Mouse (Mus musculus): ENCODE data around the gene Slc3a2. TPM values are rescaled to one million over a fixed set of nuclear protein-coding genes. Genes with fewer than 3 reads are reported as not detected.
"Not testable (repeated sequence)": the region's sequence is repeated elsewhere in the genome, so short reads cannot be mapped to it uniquely, and the experiment has no call there.

Slc3a2 gene
- total RNA-seq, 2 experiments from 2014 or later: 149 to 151 TPM

DNA sequence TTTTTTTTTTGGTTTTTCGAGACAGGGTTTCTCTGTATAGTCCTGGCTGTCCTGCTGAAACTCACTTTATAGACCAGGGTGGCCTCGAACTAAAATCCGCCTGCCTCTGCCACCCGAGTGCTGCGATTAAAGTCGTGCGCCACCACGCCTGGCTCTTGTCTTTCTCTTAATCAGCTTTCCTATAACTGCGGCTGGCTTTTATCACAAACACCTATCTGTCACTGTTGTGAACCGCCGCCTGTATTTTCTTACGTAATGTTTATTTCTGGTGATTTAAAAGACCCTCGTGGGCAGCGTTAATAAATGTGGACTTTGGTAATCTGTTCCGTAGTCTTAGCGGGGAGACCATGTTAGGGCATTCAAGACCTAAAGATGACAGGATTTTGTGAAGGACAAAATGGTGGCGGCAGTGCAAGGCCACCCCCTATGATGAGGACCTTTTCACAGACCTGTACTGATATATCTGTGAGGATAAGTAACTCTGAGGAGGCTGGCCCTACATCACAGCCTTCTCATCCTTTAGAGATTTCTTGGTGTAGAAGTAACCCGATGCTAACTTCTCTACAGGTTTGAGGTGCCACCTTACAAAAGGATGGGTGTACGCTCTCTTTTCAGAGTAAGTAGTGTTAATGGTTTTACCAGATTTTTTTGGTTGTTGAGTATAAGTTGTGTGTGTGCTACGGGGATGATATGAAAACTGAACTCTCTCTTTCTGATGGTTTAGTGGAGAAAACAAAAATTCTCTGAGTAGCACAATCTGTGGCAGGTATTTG, 591 bp upstream of the Slc3a2 start:
- no peak for DNase-seq (ENCODE audit: low spot score in 2 of 2)
- no peak for TF ChIP-seq CTCF (conservative IDR thresholded peaks at IDR 0.05)
- H3K4me3 ChIP-seq: peak overlapping the region; percentile 71
- H3K27ac ChIP-seq: peak overlapping the region; percentile 96

DNA sequence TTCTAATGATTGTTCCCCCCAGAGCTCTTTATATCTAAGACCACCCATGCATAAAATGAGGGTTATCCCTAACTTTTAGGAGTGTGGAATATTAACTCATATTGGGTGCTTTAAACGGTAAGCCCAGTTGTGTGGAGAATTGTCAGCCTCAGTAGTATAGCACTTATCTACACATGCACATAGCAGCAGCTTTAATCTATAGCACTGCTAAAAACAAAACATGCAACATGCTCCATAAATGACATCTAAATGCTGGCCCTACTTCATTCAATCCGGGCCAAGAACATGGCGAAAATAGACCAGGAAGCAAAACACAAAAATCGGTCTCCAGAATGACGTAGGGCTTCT, 636 bp downstream of the Slc3a2 start:
- H3K27ac ChIP-seq: peak overlapping the region; percentile 96
- no peak for TF ChIP-seq CTCF (conservative IDR thresholded peaks at IDR 0.05)
- DNase-seq (ENCODE audit: low spot score in 2 of 2): no peak
- H3K4me3 ChIP-seq: peak overlapping the region; percentile 71

GRCm38 (mm10) chr19:8722021-8722420, 1.1 kb downstream of the Slc3a2 start:
- no peak for TF ChIP-seq CTCF (conservative IDR thresholded peaks at IDR 0.05)
- DNase-seq (ENCODE audit: low spot score in 2 of 2): no peak
- Histone ChIP-seq H3K27ac (peak overlapping the region; percentile 96), H3K4me3 (peak overlapping the region; percentile 71)

GRCm38 (mm10) chr19:8721378-8721777, 1.8 kb downstream of the Slc3a2 start:
- H3K4me3 ChIP-seq: peak overlapping the region; percentile 71; the same call in 1 of the 2 replicates
- no peak overlapping the region for H3K27ac ChIP-seq
- no peak for DNase-seq (ENCODE audit: low spot score in 2 of 2)
- no peak for TF ChIP-seq CTCF (conservative IDR thresholded peaks at IDR 0.05)

DNA sequence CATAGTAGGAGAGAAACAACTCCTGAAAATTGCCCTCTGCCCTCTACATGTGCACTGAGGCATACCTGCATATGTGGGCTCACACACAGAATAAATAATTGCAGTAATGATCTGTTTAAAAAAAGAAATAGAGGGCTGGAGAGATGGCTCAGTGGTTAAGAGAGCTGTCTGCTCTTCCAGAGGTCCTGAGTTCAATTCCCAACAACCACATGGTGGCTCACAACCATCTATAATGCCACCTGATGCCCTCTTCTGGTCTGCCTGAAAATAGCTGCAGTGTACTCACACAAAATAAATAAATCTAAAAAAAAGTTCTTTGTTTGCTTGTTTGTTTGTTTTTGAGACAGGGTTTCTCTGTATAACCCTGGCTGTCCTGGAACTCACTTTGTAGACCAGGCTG, 4.1 kb downstream of the Slc3a2 start:
- peak; percentile 59 for TF ChIP-seq CTCF (conservative IDR thresholded peaks at IDR 0.05)
- not testable (repeated sequence) for H3K4me3 ChIP-seq; DNase-seq (ENCODE audit: low spot score in 2 of 2); H3K27ac ChIP-seq

DNA sequence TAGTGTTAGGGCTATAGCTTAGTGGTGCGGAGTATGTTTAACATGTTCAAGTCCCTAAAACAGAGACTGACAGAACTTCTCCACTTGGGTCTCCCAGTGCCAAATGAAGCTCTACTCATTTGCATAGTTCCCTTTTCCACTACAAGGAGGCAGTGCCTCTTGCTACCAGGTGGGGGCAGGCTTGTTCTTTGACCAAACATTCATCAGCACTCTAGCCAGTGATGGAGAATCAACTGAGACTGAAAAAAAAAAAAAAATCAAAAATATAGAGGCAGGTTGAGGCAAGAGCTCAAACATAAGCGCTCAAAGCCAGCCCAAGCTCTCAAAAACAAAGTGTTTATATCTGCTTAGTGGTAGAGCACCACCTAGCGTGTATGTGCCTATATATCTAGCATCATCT, 4.8 kb downstream of the Slc3a2 start:
- Histone ChIP-seq H3K27ac (no peak overlapping the region), H3K4me3 (no peak overlapping the region)
- TF ChIP-seq CTCF (conservative IDR thresholded peaks at IDR 0.05): peak; percentile 91
- peak in 1 of 2 experiments; percentile 59 for DNase-seq (ENCODE audit: low spot score in 2 of 2)

GRCm38 (mm10) chr19:8716767-8717475, 6.2 kb downstream of the Slc3a2 start:
- no peak overlapping the region for H3K4me3 ChIP-seq
- no peak for TF ChIP-seq CTCF (conservative IDR thresholded peaks at IDR 0.05)
- H3K27ac ChIP-seq: no peak overlapping the region
- no peak for DNase-seq (ENCODE audit: low spot score in 2 of 2)

DNA sequence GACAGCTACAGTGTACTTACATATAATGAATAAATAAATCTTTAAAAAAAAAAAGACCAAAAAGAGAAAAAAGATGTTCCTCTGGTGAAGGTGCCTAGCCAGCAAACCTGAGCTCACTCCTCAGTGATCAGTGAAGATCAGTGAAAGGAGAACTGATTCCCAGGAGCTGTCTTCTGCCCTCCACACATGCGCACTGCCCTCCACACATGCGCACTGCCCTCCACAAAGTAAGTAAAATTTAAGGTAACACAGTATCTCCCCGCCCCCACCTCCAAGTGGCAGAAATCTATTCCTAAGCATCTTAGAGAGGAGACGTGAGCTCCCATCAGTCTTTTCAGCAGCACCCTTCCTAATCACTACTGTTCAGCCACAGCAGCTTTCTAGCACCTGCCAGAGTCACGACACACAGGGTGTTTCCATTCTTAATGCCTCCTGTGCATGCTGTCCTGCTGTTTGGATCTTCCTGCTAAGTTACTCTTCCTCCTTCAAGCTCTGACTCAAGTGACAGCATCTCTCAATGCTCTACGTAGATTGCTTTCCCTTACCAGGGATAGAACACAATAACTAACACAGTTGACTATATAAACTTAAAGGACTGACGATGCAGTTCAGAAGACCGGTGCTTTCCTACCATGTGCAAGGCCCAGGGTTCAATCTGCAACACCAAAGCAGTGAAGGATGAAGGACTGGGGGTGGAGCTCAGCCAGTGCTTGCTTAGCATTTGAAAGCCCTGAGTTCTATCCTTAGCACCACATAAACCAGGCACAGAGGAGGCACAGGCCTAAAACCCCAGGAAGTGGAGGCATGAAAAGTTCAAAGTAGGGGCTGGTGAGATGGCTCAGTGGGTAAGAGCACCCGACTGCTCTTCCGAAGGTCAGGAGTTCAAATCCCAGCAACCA, 7.1 kb downstream of the Slc3a2 start:
- no peak for DNase-seq (ENCODE audit: low spot score in 2 of 2)
- no peak for TF ChIP-seq CTCF (conservative IDR thresholded peaks at IDR 0.05)
- Histone ChIP-seq H3K27ac (no peak overlapping the region), H3K4me3 (no peak overlapping the region)

GRCm38 (mm10) chr19:8714653-8715481, 8.3 kb downstream of the Slc3a2 start:
- TF ChIP-seq CTCF (conservative IDR thresholded peaks at IDR 0.05): peak; percentile 52
- no peak for DNase-seq (ENCODE audit: low spot score in 2 of 2)

GRCm38 (mm10) chr19:8713997-8714652, 9.0 kb downstream of the Slc3a2 start:
- peak overlapping the region; percentile 92 for H3K27ac ChIP-seq
- no peak for TF ChIP-seq CTCF (conservative IDR thresholded peaks at IDR 0.05)
- H3K4me3 ChIP-seq: peak overlapping the region; percentile 91
- no peak for DNase-seq (ENCODE audit: low spot score in 2 of 2)

More at GRCm38 (mm10) chr19:8714653-8715481, 8.3 kb downstream of the Slc3a2 start:
- Histone ChIP-seq H3K4me3 (no peak overlapping the region), H3K27ac (peak overlapping the region; percentile 92; the same call in 1 of the 2 replicates)

DNA sequence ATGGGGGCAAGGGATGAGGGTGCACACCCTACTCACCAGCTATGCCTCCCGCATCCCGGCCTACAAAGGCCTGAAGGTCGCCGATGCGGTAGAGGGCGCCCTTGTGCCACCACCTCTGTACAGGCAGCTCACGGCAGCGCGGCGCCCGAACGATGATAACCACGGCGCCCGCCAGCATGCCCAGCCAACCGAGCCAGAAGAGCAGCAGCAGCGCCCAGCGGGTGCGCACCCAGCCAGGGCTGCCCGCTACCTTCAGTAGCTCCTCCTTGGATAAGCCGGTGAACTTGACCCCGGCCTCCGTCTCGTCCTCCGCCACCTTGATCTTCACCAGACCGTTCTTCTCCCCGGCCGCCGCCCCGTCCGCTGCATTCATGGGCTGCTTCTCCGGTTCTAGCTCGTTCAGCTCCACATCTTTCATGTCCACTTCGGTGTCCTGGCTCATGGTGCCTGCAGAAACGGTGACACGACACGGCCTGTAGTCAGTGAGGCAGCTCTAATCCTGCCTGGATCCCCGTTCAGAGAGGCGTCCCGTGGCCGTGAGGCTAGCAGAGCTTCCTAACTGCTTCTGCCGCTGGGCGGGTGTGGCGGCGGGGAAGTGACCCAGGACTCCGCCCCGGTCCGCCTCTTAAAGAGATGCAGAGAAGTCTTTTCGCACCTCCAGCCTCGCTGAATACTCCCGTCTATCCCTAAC, 9.7 kb downstream of the Slc3a2 start:
- Histone ChIP-seq H3K27ac (peak overlapping the region; percentile 92), H3K4me3 (peak overlapping the region; percentile 91)
- peak; percentile 90 to 95 for DNase-seq (ENCODE audit: low spot score in 2 of 2)
- peak; percentile 85 for TF ChIP-seq CTCF (conservative IDR thresholded peaks at IDR 0.05)

Measured in layer of hippocampus, adult 2 months (tissue).